Mouse (Mus musculus) erythroblast, embryonic 14.5 days (primary cell): ENCODE measurements around the gene Dhrs3.

Source experiments
- GATA1 ChIP-seq: IDR thresholded peaks from 2 replicates; pipeline ENCODE4 v1.6.1; 2012; ENCODE audit warnings: low read length, inconsistent platforms, mixed read lengths
- TAL1 ChIP-seq: IDR thresholded peaks from 3 replicates; pipeline ENCODE4 v1.6.1; 2012; ENCODE audit warnings: low read length, inconsistent platforms, mixed read lengths

DNA sequence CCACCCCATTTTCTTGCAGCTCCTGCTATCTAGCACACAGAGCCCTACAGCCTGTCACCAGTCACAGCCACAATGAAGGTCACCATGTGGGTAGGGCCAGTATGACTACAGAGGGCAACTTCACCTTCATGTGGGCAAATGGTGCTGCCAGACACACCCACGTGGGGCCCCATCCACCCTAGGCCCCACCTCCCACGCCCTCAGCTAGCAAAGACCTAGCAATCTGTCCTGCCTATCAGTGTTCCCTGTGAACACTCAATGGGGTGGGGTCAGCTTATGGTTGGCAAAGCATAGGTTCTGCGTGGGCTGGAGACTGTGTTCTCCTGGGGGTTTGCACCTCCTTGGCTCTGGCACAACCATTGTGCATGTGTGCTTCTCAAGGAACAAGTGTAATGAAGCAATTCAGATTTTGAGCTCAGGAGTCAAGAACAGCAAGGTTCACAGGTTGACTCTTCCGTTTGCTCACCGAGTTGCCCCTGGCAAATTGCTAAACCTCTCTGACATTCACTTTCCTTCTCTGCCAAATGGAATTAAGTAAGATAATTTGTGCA is 9.0 kb downstream of the Dhrs3 start:
- TF ChIP-seq GATA1 (peak; percentile 24; the same call in 1 of the 2 replicates), TAL1 (no peak)
